Mouse (Mus musculus) gastrocnemius, postnatal 10 days (tissue): ENCODE data around the gene Cdpf1. TPM values are rescaled to one million over a fixed set of nuclear protein-coding genes. Genes with fewer than 3 reads are reported as not detected.

Experiments
- DNase-seq: peaks from one replicate; pipeline ENCODE4 v3.0.0; 2021; ENCODE audit warnings: mixed read lengths
- total RNA-seq, 2 experiments: library from RNA; stranded (reverse); gene quantifications; 2 replicates each; pipeline ENCODE4 v1.2.3; 2021

The Cdpf1 gene
- total RNA-seq, 2 experiments from 2014 or later = 27.5 to 30.7 TPM

DNA sequence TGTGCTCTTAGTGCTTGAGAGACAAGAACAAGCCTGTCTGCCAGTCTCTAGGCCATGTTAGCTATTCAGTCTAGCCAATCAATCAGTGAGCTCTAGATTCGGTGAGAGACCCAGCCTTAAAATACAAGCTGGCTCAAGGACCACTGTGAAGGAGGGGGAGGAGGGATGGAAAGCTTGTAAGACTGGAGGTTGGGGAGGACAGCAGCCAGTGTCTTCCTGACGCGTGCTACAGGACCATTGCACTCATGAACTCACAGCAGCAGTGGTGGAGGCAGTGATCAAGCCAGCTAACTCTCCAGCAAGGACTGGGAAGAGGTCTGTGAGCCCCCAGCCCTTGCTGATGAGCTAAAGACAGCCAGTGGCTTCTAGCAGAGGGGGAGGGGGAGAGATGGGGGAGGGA lies 46.5 kb downstream of the Cdpf1 start:
- DNase-seq = no peak

DNA sequence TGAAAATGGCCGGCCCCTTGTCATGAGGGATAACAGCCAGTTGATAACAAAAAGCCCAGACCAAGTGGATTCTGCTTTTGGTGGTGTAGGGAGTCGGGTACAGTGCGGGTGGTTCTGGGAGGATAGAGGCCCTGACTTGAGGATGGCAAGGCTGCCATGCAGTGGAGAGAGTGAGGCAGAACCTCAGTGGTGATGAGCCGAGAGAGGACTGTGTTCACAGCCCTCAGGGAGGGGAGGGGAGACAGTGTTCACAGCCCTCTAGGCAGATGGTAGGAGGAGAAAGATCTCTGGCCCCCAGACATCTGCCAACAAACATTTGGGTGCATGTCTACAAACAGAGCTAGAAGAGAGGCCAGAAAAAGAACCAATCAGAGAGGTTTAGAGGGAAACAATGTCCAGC lies 48.7 kb downstream of the Cdpf1 start:
- no peak for DNase-seq

DNA sequence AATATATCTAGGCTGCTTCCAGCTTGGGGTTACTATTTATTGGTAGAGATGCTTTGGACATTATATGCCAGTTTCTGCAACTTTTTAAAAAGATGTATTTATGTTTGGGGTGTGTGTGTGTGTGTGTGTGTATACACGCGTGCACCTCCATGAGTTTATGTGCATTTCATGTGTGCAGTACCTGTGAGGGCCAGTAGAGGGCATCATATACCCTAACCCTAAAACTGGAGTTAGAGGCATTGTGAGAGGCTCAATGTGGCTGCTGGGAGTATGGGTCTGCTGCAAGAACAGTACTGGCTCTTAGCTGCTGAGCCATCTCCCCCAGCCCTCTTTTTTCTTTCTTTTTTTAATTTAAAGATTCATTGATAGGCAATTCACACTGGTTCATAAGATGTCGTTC lies 53.7 kb downstream of the Cdpf1 start:
- no peak for DNase-seq

Other genes with a start within 250 kb of the Cdpf1 start
- gene Wnt7b, start 229.2 kb downstream of the Cdpf1 start, total RNA-seq = under 1 TPM; 0.07 to 0.16 TPM
- 1 to 10 TPM; 5.0 to 6.5 TPM for gene Ppara, start 76.7 kb downstream of the Cdpf1 start, total RNA-seq
- gene Pkdrej, start 10.0 kb upstream of the Cdpf1 start, total RNA-seq = under 1 TPM; 0.20 to 0.31 TPM
- gene Ttc38, start 20.6 kb upstream of the Cdpf1 start, total RNA-seq = 1 to 10 TPM; 4.2 to 6.8 TPM
- 1 to 10 TPM; 2.4 to 2.7 TPM for gene Gtse1, start 48.0 kb upstream of the Cdpf1 start, total RNA-seq
- gene Trmu, start 67.6 kb upstream of the Cdpf1 start, total RNA-seq = 10 to 100 TPM; 21.5 to 27.2 TPM
- gene Celsr1, start 222.1 kb upstream of the Cdpf1 start, total RNA-seq = under 1 TPM; 0.73 to 0.88 TPM
- 10 to 100 TPM; 11.4 to 11.5 TPM for gene Gramd4, start 246.0 kb upstream of the Cdpf1 start, total RNA-seq